Comparison of ENCODE assay signal across 11 mouse cellular contexts in genomic region chr3:60819684-60820281, GRCm38 (mm10).
A peak's percentile ranks its signal among the peaks of the same experiment; 100 is the strongest.
DNase-seq lines count a peak whose midpoint lies in the region; ATAC-seq and TF ChIP-seq lines count a peak whose summit lies in the region.
"Had no signal": no experiment of that assay in that cellular context is flagged by ENCODE, and none has a peak within 500 bp of the region (broad histone marks: within the 10 kb centered on the region; RNA-seq: fewer than 3 reads in every experiment).

No protein-coding gene starts in this region.

- H3K9ac ChIP-seq in stomach, embryonic 14.5 days (replicated peaks; ENCODE audit: low read depth, low read length) = no peak overlapping the region
- no peak overlapping the region for H3K9ac ChIP-seq in stomach, postnatal 0 days (ENCODE audit: low read length)
- peak overlapping the region; percentile 62 for H3K9ac ChIP-seq in liver, embryonic 16.5 days (ENCODE audit: low read depth, low read length)
- H3K9ac ChIP-seq in forebrain, embryonic 13.5 days = no peak overlapping the region
- no peak overlapping the region for H3K9ac ChIP-seq in hindbrain, embryonic 11.5 days (ENCODE audit: low read depth, low read length)
- H3K9ac ChIP-seq: heart, embryonic 15.5 days had no signal

- H3K27me3 ChIP-seq in stomach, embryonic 14.5 days (ENCODE audit: control insufficient read depth, insufficient read depth, low read length) = no peaks in the 10 kb centered on the region
- no peaks in the 10 kb centered on the region for H3K27me3 ChIP-seq in stomach, postnatal 0 days (ENCODE audit: control insufficient read depth, insufficient read depth, low read length)
- no peaks in the 10 kb centered on the region for H3K27me3 ChIP-seq in erythroblast, embryonic 14.5 days (ENCODE audit: control insufficient read depth)
- H3K27me3 ChIP-seq in liver, embryonic 16.5 days (ENCODE audit: control insufficient read depth, insufficient read depth, low read depth, low read length) = no peaks in the 10 kb centered on the region
- no peaks in the 10 kb centered on the region for H3K27me3 ChIP-seq in forebrain, embryonic 13.5 days
- H3K27me3 ChIP-seq in hindbrain, embryonic 11.5 days (ENCODE audit: control insufficient read depth, insufficient read depth, low read length) = no peaks in the 10 kb centered on the region
- H3K27me3 ChIP-seq: heart, embryonic 15.5 days had no signal

- TF ChIP-seq CTCF in stomach, postnatal 0 days (IDR thresholded peaks at IDR 0.05; ENCODE audit: low read depth) = no peak
- no peak for TF ChIP-seq CTCF in gastrocnemius, adult 2 months (IDR thresholded peaks at IDR 0.05)

- TF ChIP-seq EP300 in stomach, postnatal 0 days (optimal IDR thresholded peaks at IDR 0.05) = no peak

- 49% methylated on average over 4 of the region's 4 CpGs for WGBS in stomach, embryonic 14.5 days
- 32% methylated on average over 4 of the region's 4 CpGs for WGBS in stomach, postnatal 0 days
- 11% methylated on average over 4 of the region's 4 CpGs for WGBS in liver, embryonic 16.5 days (ENCODE audit: insufficient replicate concordance)
- 75% methylated on average over 4 of the region's 4 CpGs for WGBS in forebrain, embryonic 13.5 days
- 74% methylated on average over 4 of the region's 4 CpGs for WGBS in hindbrain, embryonic 11.5 days

- no peak overlapping the region for H3K4me2 ChIP-seq in stomach, embryonic 14.5 days (replicated peaks; ENCODE audit: low read depth, low read length)
- H3K4me2 ChIP-seq in stomach, postnatal 0 days (replicated peaks; ENCODE audit: low read depth) = no peak overlapping the region
- peak overlapping the region; percentile 69 for H3K4me2 ChIP-seq in liver, embryonic 16.5 days (ENCODE audit: low read depth, low read length)
- H3K4me2 ChIP-seq in forebrain, embryonic 13.5 days = no peak overlapping the region
- no peak overlapping the region for H3K4me2 ChIP-seq in hindbrain, embryonic 11.5 days (replicated peaks; ENCODE audit: low read depth, low read length)
- H3K4me2 ChIP-seq: heart, embryonic 15.5 days had no signal

- ATAC-seq in stomach, embryonic 14.5 days (ENCODE audit: insufficient number of reproducible peaks, insufficient read depth, low FRiP score, low read depth) = peak; percentile 82; the same call in 1 of the 2 replicates
- ATAC-seq in stomach, postnatal 0 days (ENCODE audit: low FRiP score, low TSS enrichment) = no peak
- ATAC-seq in liver, embryonic 16.5 days (ENCODE audit: low read depth) = peak; percentile 92
- ATAC-seq in forebrain, embryonic 13.5 days = no peak
- no peak for ATAC-seq in hindbrain, embryonic 11.5 days (ENCODE audit: low FRiP score)
- ATAC-seq: lung, postnatal 0 days had no signal

- H3K4me1 ChIP-seq in stomach, embryonic 14.5 days (ENCODE audit: control insufficient read depth, insufficient read depth, low read length) = no peaks in the 10 kb centered on the region
- H3K4me1 ChIP-seq in stomach, postnatal 0 days (replicated peaks; ENCODE audit: control insufficient read depth, insufficient read depth) = no peaks in the 10 kb centered on the region
- H3K4me1 ChIP-seq in erythroblast, embryonic 14.5 days (ENCODE audit: control insufficient read depth) = peaks cover 82% of the 10 kb centered on the region
- peaks cover 33% of the 10 kb centered on the region for H3K4me1 ChIP-seq in liver, embryonic 16.5 days (ENCODE audit: control insufficient read depth, low read depth, low read length)
- no peaks in the 10 kb centered on the region for H3K4me1 ChIP-seq in forebrain, embryonic 13.5 days
- no peaks in the 10 kb centered on the region for H3K4me1 ChIP-seq in hindbrain, embryonic 11.5 days (replicated peaks; ENCODE audit: control insufficient read depth, insufficient read depth, low read length)
- H3K4me1 ChIP-seq: heart, embryonic 15.5 days had no signal

- no peaks in the 10 kb centered on the region for H3K36me3 ChIP-seq in stomach, embryonic 14.5 days (ENCODE audit: control insufficient read depth, insufficient read depth, low read length)
- H3K36me3 ChIP-seq in stomach, postnatal 0 days (ENCODE audit: control insufficient read depth, insufficient read depth, low read length) = no peaks in the 10 kb centered on the region
- peaks cover 2% of the 10 kb centered on the region; the same call in 1 of the 2 replicates for H3K36me3 ChIP-seq in erythroblast, embryonic 14.5 days (ENCODE audit: control insufficient read depth)
- H3K36me3 ChIP-seq in liver, embryonic 16.5 days (ENCODE audit: control insufficient read depth, insufficient read depth) = no peaks in the 10 kb centered on the region
- H3K36me3 ChIP-seq in forebrain, embryonic 13.5 days (ENCODE audit: poor library complexity, severe bottlenecking) = no peaks in the 10 kb centered on the region
- no peaks in the 10 kb centered on the region for H3K36me3 ChIP-seq in hindbrain, embryonic 11.5 days (ENCODE audit: control insufficient read depth, insufficient read depth, low read length)
- H3K36me3 ChIP-seq: heart, embryonic 15.5 days had no signal

- no peak overlapping the region for H3K27ac ChIP-seq in stomach, embryonic 14.5 days (ENCODE audit: low read length)
- no peak overlapping the region for H3K27ac ChIP-seq in stomach, postnatal 0 days (replicated peaks)
- H3K27ac ChIP-seq in liver, embryonic 16.5 days (ENCODE audit: low read length) = peak overlapping the region; percentile 98
- no peak overlapping the region for H3K27ac ChIP-seq in forebrain, embryonic 13.5 days
- H3K27ac ChIP-seq in gastrocnemius, adult 2 months = no peak overlapping the region
- H3K27ac ChIP-seq in hindbrain, embryonic 11.5 days (ENCODE audit: low read depth, low read length) = no peak overlapping the region
- H3K27ac ChIP-seq: heart, embryonic 15.5 days; kidney, postnatal 0 days had no signal

- intact Hi-C loops in gastrocnemius, adult 2 months (cut with DNase I) = no loop called here

- DNase-seq in stomach, postnatal 0 days (ENCODE audit: low spot score) = no peak
- DNase-seq in gastrocnemius, adult 2 months = no peak
- no peak for DNase-seq in hindbrain, embryonic 11.5 days (ENCODE audit: low spot score)
- DNase-seq: cerebellum, adult 2 months had no signal

- H3K9me3 ChIP-seq in stomach, embryonic 14.5 days (ENCODE audit: control insufficient read depth, low read depth, low read length) = no peaks in the 10 kb centered on the region
- no peaks in the 10 kb centered on the region for H3K9me3 ChIP-seq in stomach, postnatal 0 days (ENCODE audit: control insufficient read depth, low read length)
- no peaks in the 10 kb centered on the region for H3K9me3 ChIP-seq in erythroblast, embryonic 14.5 days (ENCODE audit: control insufficient read depth, low read length)
- no peaks in the 10 kb centered on the region for H3K9me3 ChIP-seq in liver, embryonic 16.5 days (replicated peaks; ENCODE audit: control insufficient read depth, low read length)
- no peaks in the 10 kb centered on the region for H3K9me3 ChIP-seq in forebrain, embryonic 13.5 days (replicated peaks)
- no peaks in the 10 kb centered on the region for H3K9me3 ChIP-seq in hindbrain, embryonic 11.5 days (ENCODE audit: control insufficient read depth, low read length)
- H3K9me3 ChIP-seq: heart, embryonic 15.5 days had no signal

- no peak overlapping the region for H3K4me3 ChIP-seq in stomach, embryonic 14.5 days (ENCODE audit: low read depth, low read length)
- H3K4me3 ChIP-seq in stomach, postnatal 0 days (ENCODE audit: low read depth, low read length) = no peak overlapping the region
- H3K4me3 ChIP-seq in erythroblast, embryonic 14.5 days (replicated peaks) = peak overlapping the region; percentile 50
- peak overlapping the region; percentile 21; the same call in 1 of the 2 replicates for H3K4me3 ChIP-seq in liver, embryonic 16.5 days (ENCODE audit: low read depth, low read length)
- no peak overlapping the region for H3K4me3 ChIP-seq in forebrain, embryonic 13.5 days
- no peak overlapping the region for H3K4me3 ChIP-seq in gastrocnemius, adult 2 months
- H3K4me3 ChIP-seq in hindbrain, embryonic 11.5 days (ENCODE audit: low read depth, low read length) = no peak overlapping the region
- H3K4me3 ChIP-seq: heart, embryonic 15.5 days had no signal

Comparison
In these comparisons a context has a peak if more than half of its experiments do, and no peak if none do; other contexts are left out.
1. ATAC-seq: peak in stomach, embryonic 14.5 days (single experiment) and liver, embryonic 16.5 days (single experiment); none in stomach, postnatal 0 days (single experiment), forebrain, embryonic 13.5 days (single experiment) and hindbrain, embryonic 11.5 days (single experiment).
2. H3K4me3 ChIP-seq: peak in erythroblast, embryonic 14.5 days (single experiment) and liver, embryonic 16.5 days (single experiment); none in stomach, embryonic 14.5 days (single experiment), stomach, postnatal 0 days (single experiment), forebrain, embryonic 13.5 days (single experiment), gastrocnemius, adult 2 months (single experiment) and hindbrain, embryonic 11.5 days (single experiment).